Mouse (Mus musculus) heart, embryonic 13.5 days (tissue): ENCODE data around the gene Spsb1. TPM values are rescaled to one million over a fixed set of nuclear protein-coding genes. Genes with fewer than 3 reads are reported as not detected.
A peak's percentile ranks its signal among the peaks of the same experiment; 100 is the strongest.

Experiments used
- ATAC-seq: fragments of 200-750 bp; cut with Nextera tagmentation; 2 replicates; pipeline ENCODE4 v1.8.0; 2017; ENCODE audit warnings: moderate TSS enrichment; ENCODE audit not compliant: insufficient number of reproducible peaks, low FRiP score, low TSS enrichment; ENCODE audit errors: extremely low read depth
- H3K27ac ChIP-seq: fragments of 300-500 bp; sonication (generic); replicated peaks from 2 replicates; pipeline ENCODE4 v1.5.1; 2015; ENCODE audit warnings: moderate library complexity, mild to moderate bottlenecking, inconsistent platforms
- H3K27me3 ChIP-seq: fragments of 300-500 bp; sonication (generic); replicated peaks from 2 replicates; pipeline ENCODE4 v1.6.1; 2015; ENCODE audit warnings: mild to moderate bottlenecking, inconsistent platforms
- H3K36me3 ChIP-seq: fragments of 300-500 bp; sonication (generic); 2 replicates; pipeline ENCODE4 v1.6.1; 2015; ENCODE audit warnings: mild to moderate bottlenecking, inconsistent platforms
- H3K4me1 ChIP-seq: fragments of 300-500 bp; sonication (generic); 2 replicates; pipeline ENCODE4 v1.6.1; 2015; ENCODE audit warnings: inconsistent platforms
- H3K4me2 ChIP-seq: fragments of 300-500 bp; sonication (generic); 2 replicates; pipeline ENCODE4 v1.6.1; 2015; ENCODE audit warnings: inconsistent platforms, mild to moderate bottlenecking, moderate library complexity
- H3K4me3 ChIP-seq: fragments of 300-500 bp; sonication (generic); 2 replicates; pipeline ENCODE4 v1.5.1; 2015; ENCODE audit warnings: moderate library complexity, mild to moderate bottlenecking, inconsistent platforms
- H3K9ac ChIP-seq: fragments of 300-500 bp; sonication (generic); 2 replicates; pipeline ENCODE4 v1.6.1; 2015; ENCODE audit warnings: inconsistent platforms, mild to moderate bottlenecking, moderate library complexity
- H3K9me3 ChIP-seq: fragments of 300-500 bp; sonication (generic); 2 replicates; pipeline ENCODE4 v1.6.1; 2016; ENCODE audit warnings: inconsistent platforms
- WGBS: fragments of 180-500 bp; shearing (Covaris S2); methylation state at CpG from one replicate; pipeline ENCODE4 v1.1.7; 2015; ENCODE audit warnings: mixed read lengths; 5-methylcytosine and 5-hydroxymethylcytosine counted together
- polyA plus RNA-seq: library from polyadenylated mRNA; unstranded; fragments of >200 nt; fragmentation: Nextera tagmentation; extraction: Ambion mirVana; gene quantifications from 2 replicates; pipeline ENCODE4 v1.2.1, GENCODE M21; 2015

Gene Spsb1
- polyA plus RNA-seq, 1 experiment from 2014 or later, result 4.3 TPM

DNA sequence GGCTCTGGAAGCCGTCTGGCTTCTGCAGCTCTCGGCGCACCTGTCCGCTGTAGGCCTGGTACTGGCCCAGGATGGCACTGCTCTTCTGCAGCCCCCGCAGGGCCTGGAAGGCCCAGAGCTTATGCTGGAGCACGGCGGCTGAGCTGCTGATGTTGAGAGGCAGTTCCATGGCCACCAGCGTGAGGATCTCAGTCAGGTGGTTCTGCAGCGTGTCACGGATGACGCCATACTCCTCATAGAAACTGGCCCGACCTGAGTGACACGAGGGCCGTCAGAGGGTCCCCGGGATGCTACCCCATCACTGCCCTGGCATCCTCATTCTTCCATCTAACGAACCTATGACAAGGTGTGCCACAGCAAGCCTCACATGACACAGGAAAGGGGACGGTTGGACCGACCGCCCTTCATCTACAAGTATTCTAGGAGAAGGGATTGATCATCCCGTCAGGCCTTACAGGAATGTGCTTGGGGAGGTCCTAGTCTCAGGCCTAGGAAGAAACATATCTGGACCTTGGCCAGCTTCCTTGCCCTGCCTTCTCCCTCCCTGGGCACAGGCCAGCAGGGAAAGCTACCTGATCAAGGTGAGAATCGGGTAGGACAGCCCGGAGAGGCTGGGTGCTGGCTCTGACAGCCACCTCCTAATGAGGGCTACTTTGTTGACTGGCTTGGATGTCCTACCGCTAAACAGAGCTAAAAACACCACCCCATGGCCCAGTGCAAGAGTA lies 29.2 kb upstream of the Spsb1 start:
- peaks cover 33% of the 10 kb centered on the region for H3K36me3 ChIP-seq
- peaks cover 6% of the 10 kb centered on the region; the same call in 1 of the 2 replicates for H3K27me3 ChIP-seq
- H3K27ac ChIP-seq, result no peak overlapping the region
- 88% methylated on average over 23 of the region's 23 CpGs for WGBS
- no peak overlapping the region for H3K9ac ChIP-seq
- peaks cover 21% of the 10 kb centered on the region for H3K4me1 ChIP-seq
- no peak overlapping the region for H3K4me2 ChIP-seq
- no peak overlapping the region for H3K4me3 ChIP-seq
- no peak for ATAC-seq
- H3K9me3 ChIP-seq, result no peaks in the 10 kb centered on the region

GRCm38 (mm10) chr4:149982154-149982553 lies 27.3 kb upstream of the Spsb1 start:
- ATAC-seq, result no peak
- Histone ChIP-seq H3K27me3 (peaks cover 8% of the 10 kb centered on the region; the same call in 1 of the 2 replicates), H3K27ac (no peak overlapping the region), H3K4me2 (no peak overlapping the region), H3K9ac (no peak overlapping the region), H3K4me3 (no peak overlapping the region), H3K9me3 (no peaks in the 10 kb centered on the region), H3K4me1 (peaks cover 30% of the 10 kb centered on the region), H3K36me3 (peaks cover 31% of the 10 kb centered on the region)
- whole genome bisulfite sequencing, result 79% methylated on average over 15 of the region's 15 CpGs

DNA sequence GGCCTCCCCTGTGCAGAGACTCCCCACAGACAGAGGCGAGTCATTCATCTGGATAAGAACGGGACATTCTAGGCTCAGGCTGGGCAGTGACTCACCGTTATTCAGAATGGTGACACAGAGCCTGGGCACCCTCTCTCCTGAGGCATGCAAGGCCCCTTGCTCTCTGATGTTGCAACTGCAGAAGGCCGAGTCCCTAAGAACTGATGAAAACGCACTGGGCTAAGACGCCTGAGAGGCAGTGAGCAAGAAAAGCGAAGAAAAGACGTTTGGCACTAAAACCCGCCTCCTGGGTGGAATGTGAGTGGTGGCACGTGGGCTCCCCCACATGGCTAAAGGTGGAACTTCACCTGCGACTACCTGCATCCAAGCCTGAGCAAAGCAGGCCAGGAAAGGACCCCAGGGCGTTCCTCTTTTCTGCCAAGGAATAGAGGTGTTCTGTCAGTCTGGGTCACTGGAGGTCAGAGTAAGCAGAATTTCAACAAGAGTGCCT lies 25.0 kb upstream of the Spsb1 start:
- no peak for ATAC-seq
- peak overlapping the region; percentile 34 for H3K4me3 ChIP-seq
- H3K9me3 ChIP-seq, result no peaks in the 10 kb centered on the region
- H3K4me1 ChIP-seq, result peaks cover 37% of the 10 kb centered on the region
- H3K9ac ChIP-seq, result peak overlapping the region; percentile 67
- peak overlapping the region; percentile 70 for H3K4me2 ChIP-seq
- peaks cover 5% of the 10 kb centered on the region; the same call in 1 of the 2 replicates for H3K27me3 ChIP-seq
- 4% methylated on average over 12 of the region's 12 CpGs for WGBS
- H3K27ac ChIP-seq, result 0 out of 2 replicates have a peak overlapping the region, but pooled peaks have one; percentile 24
- H3K36me3 ChIP-seq, result peaks cover 31% of the 10 kb centered on the region

- H3K9me3 ChIP-seq, result no peaks in the 10 kb centered on the region
- no peak overlapping the region for H3K9ac ChIP-seq
- peaks cover 5% of the 10 kb centered on the region; the same call in 1 of the 2 replicates for H3K27me3 ChIP-seq
- no peak overlapping the region for H3K4me2 ChIP-seq
- H3K36me3 ChIP-seq, result peaks cover 30% of the 10 kb centered on the region
- H3K4me3 ChIP-seq, result no peak overlapping the region
- ATAC-seq, result no peak
- WGBS, result 69% methylated on average over 2 of the region's 2 CpGs
- peaks cover 38% of the 10 kb centered on the region for H3K4me1 ChIP-seq
- no peak overlapping the region for H3K27ac ChIP-seq
Observed at GRCm38 (mm10) chr4:149978820-149979219, 24.0 kb upstream of the Spsb1 start.

DNA sequence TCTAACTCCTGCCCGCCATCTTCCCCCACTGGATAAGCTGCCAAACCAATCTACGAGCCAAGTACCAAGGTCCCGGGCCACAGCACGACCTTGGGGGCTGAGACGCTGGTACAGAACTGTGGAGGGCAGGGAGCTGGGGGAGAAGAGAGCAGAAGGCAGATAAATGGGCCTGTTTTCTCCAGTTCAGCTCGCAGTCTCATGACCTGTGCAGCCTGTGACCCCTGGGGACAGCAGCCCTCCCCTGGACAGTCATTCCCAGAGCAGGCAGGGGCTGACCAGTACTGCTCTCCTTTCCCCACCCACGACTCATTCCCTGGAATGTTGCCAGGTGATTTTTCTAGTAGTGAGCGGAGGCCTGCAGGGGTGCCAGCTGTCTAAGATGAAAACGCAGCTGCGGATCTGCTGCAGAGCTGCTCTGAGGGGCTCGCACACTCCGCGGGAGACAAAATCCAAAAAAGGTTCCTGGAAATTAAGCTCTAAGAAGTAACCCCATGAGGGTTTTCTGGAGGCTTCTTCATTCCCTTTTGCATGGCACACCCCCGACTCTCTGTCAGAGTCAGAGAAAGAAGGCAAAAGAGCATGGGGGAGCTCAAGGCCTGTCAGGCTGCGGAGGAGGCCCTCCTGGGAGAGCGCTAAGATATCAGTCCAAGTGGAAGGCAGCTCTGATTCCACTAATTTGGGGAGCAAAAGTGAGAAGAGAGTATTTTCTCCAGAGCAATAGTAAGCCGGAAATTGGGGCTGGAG lies 23.1 kb upstream of the Spsb1 start:
- H3K27me3 ChIP-seq, result peaks cover 5% of the 10 kb centered on the region; the same call in 1 of the 2 replicates
- no peak overlapping the region for H3K4me3 ChIP-seq
- H3K36me3 ChIP-seq, result peaks cover 22% of the 10 kb centered on the region
- peak overlapping the region; percentile 63 for H3K9ac ChIP-seq
- no peak for ATAC-seq
- H3K9me3 ChIP-seq, result no peaks in the 10 kb centered on the region
- 35% methylated on average over 17 of the region's 17 CpGs for WGBS
- peak overlapping the region; percentile 24 for H3K4me2 ChIP-seq
- peaks cover 38% of the 10 kb centered on the region for H3K4me1 ChIP-seq
- peak overlapping the region; percentile 37 for H3K27ac ChIP-seq

DNA sequence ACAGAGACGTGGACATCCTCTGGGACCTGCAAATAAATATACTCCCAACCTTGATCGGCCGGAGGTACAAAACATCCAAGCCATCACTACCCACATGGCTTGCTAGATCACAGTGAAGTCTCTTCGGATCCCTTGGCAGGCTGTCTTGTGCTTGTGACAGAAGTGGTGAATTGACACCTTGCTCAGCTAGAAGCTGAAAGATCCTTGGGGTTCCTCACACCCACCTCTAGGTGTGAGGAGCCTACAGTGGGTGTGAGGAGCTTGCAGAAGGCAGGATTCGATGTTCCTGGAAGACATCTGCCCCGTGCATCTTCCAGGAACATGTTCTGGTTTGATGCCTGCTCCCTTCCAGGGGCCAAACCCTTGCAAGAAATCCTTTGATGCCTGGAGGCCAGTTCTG lies 22.3 kb upstream of the Spsb1 start:
- no peak overlapping the region for H3K4me3 ChIP-seq
- H3K36me3 ChIP-seq, result peaks cover 15% of the 10 kb centered on the region
- H3K27ac ChIP-seq, result no peak overlapping the region
- no peak overlapping the region for H3K4me2 ChIP-seq
- peaks cover 38% of the 10 kb centered on the region for H3K4me1 ChIP-seq
- H3K9me3 ChIP-seq, result no peaks in the 10 kb centered on the region
- no peak for ATAC-seq
- H3K9ac ChIP-seq, result no peak overlapping the region
- peaks cover 5% of the 10 kb centered on the region; the same call in 1 of the 2 replicates for H3K27me3 ChIP-seq
- 52% methylated on average over 6 of the region's 6 CpGs for WGBS

DNA sequence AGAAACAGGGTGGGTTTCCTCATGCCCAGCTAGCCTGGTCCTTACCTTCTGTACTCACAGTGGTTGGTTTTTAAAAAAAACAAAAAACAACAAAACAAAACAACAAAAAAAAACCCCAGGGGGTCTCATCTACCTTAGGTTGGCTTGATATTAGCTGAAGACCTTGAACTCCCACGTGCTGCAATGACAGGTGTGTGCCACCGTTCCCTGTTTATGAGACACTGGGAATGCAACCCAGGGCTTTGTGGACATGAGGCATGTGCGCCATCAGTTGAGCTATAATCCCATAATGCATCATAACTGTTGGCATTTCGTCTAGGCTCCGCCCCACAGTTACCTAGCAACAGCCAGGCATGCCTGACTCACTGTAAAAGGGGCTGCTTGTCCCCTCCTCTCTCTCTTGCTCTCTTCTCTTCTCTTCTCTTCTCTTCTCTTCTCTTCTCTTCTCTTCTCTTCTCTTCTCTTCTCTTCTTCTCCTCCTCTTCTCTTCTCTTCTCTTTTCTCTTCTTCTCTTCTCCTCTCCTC lies 20.9 kb upstream of the Spsb1 start:
- H3K4me1 ChIP-seq, result peaks cover 41% of the 10 kb centered on the region
- H3K36me3 ChIP-seq, result 0 out of 2 replicates have a peak, but pooled peaks cover 3% of the 10 kb centered on the region
- H3K27ac ChIP-seq, result no peak overlapping the region
- peaks cover 5% of the 10 kb centered on the region; the same call in 1 of the 2 replicates for H3K27me3 ChIP-seq
- H3K4me3 ChIP-seq, result no peak overlapping the region
- H3K4me2 ChIP-seq, result no peak overlapping the region
- no peak for ATAC-seq
- 75% methylated on average over 5 of the region's 5 CpGs for WGBS
- no peaks in the 10 kb centered on the region for H3K9me3 ChIP-seq
- no peak overlapping the region for H3K9ac ChIP-seq

- Histone ChIP-seq H3K4me2 (no peak overlapping the region), H3K27me3 (peaks cover 10% of the 10 kb centered on the region), H3K4me1 (peaks cover 40% of the 10 kb centered on the region), H3K9ac (0 out of 2 replicates have a peak overlapping the region, but pooled peaks have one; percentile 2), H3K9me3 (no peaks in the 10 kb centered on the region), H3K4me3 (no peak overlapping the region), H3K36me3 (no peaks in the 10 kb centered on the region), H3K27ac (no peak overlapping the region)
- 41% methylated on average over 8 of the region's 8 CpGs for WGBS
- no peak for ATAC-seq
Observed at GRCm38 (mm10) chr4:149975291-149975690, 20.4 kb upstream of the Spsb1 start.

DNA sequence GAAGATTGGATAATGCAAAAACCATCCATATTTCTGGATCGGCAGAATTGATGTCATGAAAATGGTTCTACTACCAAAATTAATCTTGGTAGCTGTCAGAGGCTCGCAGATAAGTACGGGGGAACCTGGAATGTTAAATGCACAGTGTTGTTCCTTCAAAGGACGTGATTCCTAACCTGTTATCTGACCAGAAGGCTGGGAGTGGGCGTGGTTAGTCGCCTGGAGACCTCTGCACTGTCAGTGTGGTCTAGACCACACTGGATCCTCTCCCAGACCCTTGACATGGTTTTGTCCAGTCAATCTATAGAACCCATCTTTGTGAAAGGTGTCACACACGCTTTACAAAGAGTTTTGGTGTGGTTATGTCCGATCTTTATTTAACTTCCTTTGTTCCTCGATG lies 16.6 kb upstream of the Spsb1 start:
- H3K9me3 ChIP-seq, result no peaks in the 10 kb centered on the region
- peaks cover 17% of the 10 kb centered on the region; the same call in 1 of the 2 replicates for H3K4me1 ChIP-seq
- no peak for ATAC-seq
- H3K36me3 ChIP-seq, result no peaks in the 10 kb centered on the region
- no peak overlapping the region for H3K9ac ChIP-seq
- H3K27me3 ChIP-seq, result peaks cover 10% of the 10 kb centered on the region; the same call in 1 of the 2 replicates
- H3K27ac ChIP-seq, result no peak overlapping the region
- 43% methylated on average over 9 of the region's 9 CpGs for WGBS
- H3K4me3 ChIP-seq, result no peak overlapping the region
- no peak overlapping the region for H3K4me2 ChIP-seq

DNA sequence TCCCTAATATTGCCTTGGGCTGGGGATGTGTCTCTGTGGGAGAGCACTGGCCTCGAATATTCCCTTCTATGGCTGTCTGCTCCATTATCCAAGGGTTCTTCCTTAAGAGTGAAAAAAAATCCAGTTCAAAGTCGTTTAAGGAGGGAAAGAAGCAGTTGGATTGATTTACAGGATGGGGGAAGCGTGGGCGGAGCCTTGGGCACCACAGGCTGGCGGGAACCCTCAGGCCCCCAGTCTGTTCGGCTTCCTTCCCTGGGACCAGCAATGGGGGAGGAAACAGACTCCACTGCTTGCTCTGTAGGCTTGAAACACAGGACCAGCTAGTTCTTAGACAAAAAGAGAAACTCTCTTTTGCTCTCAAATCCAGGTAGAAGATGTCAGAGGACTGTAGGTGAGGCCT lies 13.7 kb upstream of the Spsb1 start:
- no peak for ATAC-seq
- Histone ChIP-seq H3K36me3 (no peaks in the 10 kb centered on the region), H3K27ac (no peak overlapping the region), H3K9me3 (no peaks in the 10 kb centered on the region), H3K27me3 (peaks cover 10% of the 10 kb centered on the region; the same call in 1 of the 2 replicates), H3K4me2 (no peak overlapping the region), H3K4me1 (peaks cover 20% of the 10 kb centered on the region), H3K4me3 (no peak overlapping the region), H3K9ac (no peak overlapping the region)
- 43% methylated on average over 6 of the region's 6 CpGs for WGBS

DNA sequence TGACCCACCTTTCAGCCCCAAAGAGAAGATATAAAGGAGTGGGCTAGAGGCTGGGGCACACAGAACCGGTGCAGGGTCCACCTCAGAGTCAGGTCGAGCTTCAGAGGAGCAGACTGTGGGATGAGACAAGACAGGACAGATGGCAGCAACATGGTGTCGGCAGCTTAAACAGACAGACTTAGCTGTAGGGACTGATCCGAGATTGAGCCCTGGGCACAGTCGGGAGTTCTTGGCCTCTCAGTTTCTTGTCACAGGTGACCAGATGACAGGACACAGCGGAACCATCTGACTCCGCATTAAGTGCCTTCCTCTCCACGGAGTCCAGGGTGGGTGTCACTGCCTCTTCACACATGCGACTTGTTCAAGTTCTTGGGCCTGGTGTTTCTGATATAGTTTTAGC lies 12.1 kb upstream of the Spsb1 start:
- peaks cover 10% of the 10 kb centered on the region; the same call in 1 of the 2 replicates for H3K27me3 ChIP-seq
- H3K36me3 ChIP-seq, result no peaks in the 10 kb centered on the region
- no peak for ATAC-seq
- no peak overlapping the region for H3K9ac ChIP-seq
- no peak overlapping the region for H3K4me2 ChIP-seq
- H3K27ac ChIP-seq, result no peak overlapping the region
- WGBS, result 78% methylated on average over 9 of the region's 9 CpGs
- H3K4me1 ChIP-seq, result peaks cover 20% of the 10 kb centered on the region
- H3K9me3 ChIP-seq, result no peaks in the 10 kb centered on the region
- H3K4me3 ChIP-seq, result no peak overlapping the region
